Mouse (Mus musculus) cerebellum, adult 2 months (tissue): ENCODE measurements at regions not wholly inside any gene's neighbourhood (a gene's known extent, or its start where the extent isn't known, plus 50 kb on each side); places are given as distances from the start of the nearest gene placed in this dataset.

ENCODE experiments used
- DNase-seq, 2 experiments: peaks; one replicate each; pipeline ENCODE4 v3.0.0; 2021
- H3K27ac ChIP-seq: fragments of 200-500 bp; 2 replicates; pipeline ENCODE4 v1.5.1; 2012; ENCODE audit warnings: low read length, control low read depth, inconsistent platforms; ENCODE audit not compliant: insufficient read depth
- H3K27me3 ChIP-seq: fragments of 200-500 bp; 2 replicates; pipeline ENCODE4 v1.6.1; 2012; ENCODE audit warnings: inconsistent platforms, mild to moderate bottlenecking, low read length, moderate library complexity; ENCODE audit not compliant: control insufficient read depth, insufficient read depth
- H3K4me1 ChIP-seq: fragments of 200-500 bp; 2 replicates; pipeline ENCODE4 v1.6.1; 2011; ENCODE audit warnings: low read length; ENCODE audit not compliant: control insufficient read depth, insufficient read depth
- H3K4me3 ChIP-seq: fragments of 200-500 bp; replicated peaks from 2 replicates; pipeline ENCODE3; 2011; ENCODE audit warnings: mild to moderate bottlenecking, low read depth, low read length, control low read depth; ENCODE audit not compliant: insufficient read depth
- CTCF ChIP-seq: fragments of 200-500 bp; IDR thresholded peaks from 2 replicates; pipeline ENCODE4 v1.5.1; 2011; ENCODE audit warnings: low read depth, mild to moderate bottlenecking, control low read depth, low read length, moderate library complexity, borderline replicate concordance; ENCODE audit not compliant: insufficient read depth
- POLR2A ChIP-seq: fragments of 200-500 bp; IDR thresholded peaks from 2 replicates; pipeline ENCODE4 v1.6.1; 2011; ENCODE audit warnings: low read length, control low read depth, borderline replicate concordance; ENCODE audit not compliant: insufficient read depth
- WGBS: fragments of 180-500 bp; shearing (Covaris S2); methylation state at CpG from one replicate; pipeline ENCODE4 v1.1.7; 2018; 5-methylcytosine and 5-hydroxymethylcytosine counted together

- TF ChIP-seq POLR2A, result no peak
- Histone ChIP-seq H3K4me1 (peaks cover 3% of the 10 kb centered on the region; the same call in 1 of the 2 replicates), H3K4me3 (no peak overlapping the region), H3K27ac (no peak overlapping the region), H3K27me3 (no peaks in the 10 kb centered on the region; the same call in 1 of the 2 replicates)
- 87% methylated on average over 3 of the region's 3 CpGs for WGBS
- DNase-seq, result no peak
Observed at GRCm38 (mm10) chr16:93145617-93146016, 319.7 kb upstream of the Runx1 start.

GRCm38 (mm10) chr16:93144033-93144432, 318.1 kb upstream of the Runx1 start:
- no peak overlapping the region for H3K27ac ChIP-seq
- 94% methylated on average over 5 of the region's 5 CpGs for WGBS
- H3K4me1 ChIP-seq, result peaks cover 3% of the 10 kb centered on the region; the same call in 1 of the 2 replicates
- no peaks in the 10 kb centered on the region; the same call in 1 of the 2 replicates for H3K27me3 ChIP-seq
- TF ChIP-seq POLR2A (no peak), CTCF (no peak)
- no peak overlapping the region for H3K4me3 ChIP-seq
- DNase-seq, result no peak

- H3K4me1 ChIP-seq, result peaks cover 3% of the 10 kb centered on the region; the same call in 1 of the 2 replicates
- TF ChIP-seq CTCF, result no peak
- TF ChIP-seq POLR2A, result no peak
- 21% methylated on average over 10 of the region's 10 CpGs for WGBS
Observed at GRCm38 (mm10) chr16:93143164-93143563, 317.2 kb upstream of the Runx1 start.

GRCm38 (mm10) chr16:93141967-93142366, 316.0 kb upstream of the Runx1 start:
- H3K4me3 ChIP-seq, result no peak overlapping the region
- H3K27ac ChIP-seq, result no peak overlapping the region
- 25% methylated on average over 6 of the region's 6 CpGs for WGBS
- H3K4me1 ChIP-seq, result peaks cover 3% of the 10 kb centered on the region; the same call in 1 of the 2 replicates
- no peak for DNase-seq
- TF ChIP-seq CTCF, result no peak
- TF ChIP-seq POLR2A, result no peak
- H3K27me3 ChIP-seq, result no peaks in the 10 kb centered on the region; the same call in 1 of the 2 replicates

More at GRCm38 (mm10) chr16:93143164-93143563, 317.2 kb upstream of the Runx1 start:
- DNase-seq, result peak in 1 of 2 experiments; percentile 4
- no peak overlapping the region for H3K27ac ChIP-seq
- no peaks in the 10 kb centered on the region; the same call in 1 of the 2 replicates for H3K27me3 ChIP-seq
- H3K4me3 ChIP-seq, result no peak overlapping the region

GRCm38 (mm10) chr16:93140535-93141110, 314.7 kb upstream of the Runx1 start:
- Histone ChIP-seq H3K4me1 (peaks cover 3% of the 10 kb centered on the region; the same call in 1 of the 2 replicates), H3K4me3 (no peak overlapping the region), H3K27ac (no peak overlapping the region), H3K27me3 (no peaks in the 10 kb centered on the region; the same call in 1 of the 2 replicates)
- no peak for DNase-seq
- 74% methylated on average over 15 of the region's 15 CpGs for WGBS
- TF ChIP-seq CTCF (no peak), POLR2A (no peak)

GRCm38 (mm10) chr16:93137249-93137648, 311.3 kb upstream of the Runx1 start:
- no peak for TF ChIP-seq POLR2A
- peak; percentile 31; the same call in 1 of the 2 replicates for TF ChIP-seq CTCF
- 35% methylated on average over 1 of the region's 1 CpGs for WGBS
- no peak for DNase-seq

GRCm38 (mm10) chr16:93131404-93131803, 305.5 kb upstream of the Runx1 start:
- DNase-seq, result no peak
- H3K27ac ChIP-seq, result no peak overlapping the region
- H3K27me3 ChIP-seq, result no peaks in the 10 kb centered on the region
- TF ChIP-seq POLR2A, result no peak
- no peak for TF ChIP-seq CTCF
- no peak overlapping the region for H3K4me3 ChIP-seq
- 64% methylated on average over 5 of the region's 5 CpGs for WGBS
- no peaks in the 10 kb centered on the region for H3K4me1 ChIP-seq

More at GRCm38 (mm10) chr16:93137249-93137648, 311.3 kb upstream of the Runx1 start:
- Histone ChIP-seq H3K27me3 (no peaks in the 10 kb centered on the region; the same call in 1 of the 2 replicates), H3K27ac (no peak overlapping the region), H3K4me3 (no peak overlapping the region), H3K4me1 (no peaks in the 10 kb centered on the region)

- no peak for DNase-seq
- no peaks in the 10 kb centered on the region for H3K27me3 ChIP-seq
- no peak overlapping the region for H3K4me3 ChIP-seq
- H3K4me1 ChIP-seq, result no peaks in the 10 kb centered on the region
- no peak overlapping the region for H3K27ac ChIP-seq
- 85% methylated on average over 6 of the region's 6 CpGs for WGBS
- TF ChIP-seq CTCF (no peak), POLR2A (no peak)
Observed at GRCm38 (mm10) chr16:93130622-93131021, 304.7 kb upstream of the Runx1 start.

- 93% methylated on average over 8 of the region's 8 CpGs for WGBS
- DNase-seq, result no peak
- Histone ChIP-seq H3K4me1 (peaks cover 3% of the 10 kb centered on the region; the same call in 1 of the 2 replicates), H3K27ac (no peak overlapping the region), H3K4me3 (no peak overlapping the region), H3K27me3 (no peaks in the 10 kb centered on the region; the same call in 1 of the 2 replicates)
- TF ChIP-seq CTCF (no peak), POLR2A (no peak)
Observed at GRCm38 (mm10) chr16:93123707-93124106, 297.8 kb upstream of the Runx1 start.
